Mouse (Mus musculus) brain, adult 2 months (tissue): ENCODE data around the gene Ifnab.
A peak's percentile ranks its signal among the peaks of the same experiment; 100 is the strongest.

Experiments
- DNase-seq: peaks from one replicate; pipeline ENCODE4 v3.0.0; 2011; ENCODE audit warnings: low read depth, low spot score

Ifnab gene

DNA sequence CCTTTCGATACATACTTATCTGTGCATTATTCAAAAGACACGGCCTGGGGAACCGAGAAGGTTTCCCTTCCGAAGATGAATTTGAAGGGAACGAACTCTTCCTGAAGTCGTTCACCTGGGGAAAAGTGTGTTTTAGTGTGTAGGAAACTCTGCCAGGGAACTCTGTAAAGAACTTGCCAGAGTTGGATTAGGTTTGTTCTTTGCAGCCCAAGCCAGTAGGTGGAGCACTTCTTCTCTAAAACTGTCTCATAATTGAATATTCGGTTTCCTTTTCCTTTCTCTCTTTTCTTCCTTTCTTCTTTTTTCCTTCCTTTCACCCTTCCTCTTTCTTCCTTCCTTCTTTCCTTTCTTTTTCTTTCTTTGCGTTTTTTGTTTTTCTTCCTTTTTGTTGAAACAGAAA, 10.8 kb downstream of the Ifnab start:
- peak; percentile 58 for DNase-seq

DNA sequence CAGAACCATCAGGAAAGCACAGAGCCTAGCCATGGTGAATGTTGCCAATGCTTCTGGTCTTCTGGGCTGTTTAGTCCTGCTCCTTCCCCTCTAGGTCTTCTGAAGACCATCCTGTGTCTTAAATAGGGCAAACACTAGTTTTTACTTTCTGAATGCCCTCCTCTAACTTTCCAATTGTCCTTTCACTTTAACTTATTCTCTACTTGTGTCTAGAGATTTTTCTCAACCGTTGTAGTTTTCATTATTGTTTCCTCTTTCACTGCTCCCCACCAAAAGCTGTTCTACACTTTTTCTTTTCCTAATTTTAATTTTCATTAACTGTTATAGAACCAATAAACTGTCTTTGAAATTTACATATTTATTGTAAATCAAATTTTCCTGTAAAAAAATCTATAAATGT, 14.3 kb downstream of the Ifnab start, which contains the start of gene Ifna16:
TSS of gene Ifna16 (minus strand) at position 101 of the 400 bp plus-strand sequence.
- DNase-seq, result no peak

DNA sequence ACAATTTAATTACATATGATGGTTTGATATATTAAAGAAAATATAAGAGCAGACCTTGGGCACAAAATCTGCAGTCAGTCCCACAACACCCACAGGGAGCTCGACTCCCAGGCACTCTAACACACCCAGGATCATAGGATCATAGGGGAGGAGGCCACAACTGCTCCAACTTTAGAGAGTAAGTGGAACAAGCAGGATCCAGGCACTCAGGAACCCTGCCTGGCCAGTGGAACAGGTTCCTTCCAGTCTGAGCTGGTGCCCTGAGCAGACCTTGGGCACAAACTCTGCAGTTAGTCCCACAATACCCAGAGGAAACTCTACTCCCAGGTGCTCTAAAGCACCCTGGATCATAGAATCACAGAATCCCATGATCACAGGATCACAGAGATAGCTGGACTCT, 35.7 kb downstream of the Ifnab start:
- DNase-seq, result no peak

DNA sequence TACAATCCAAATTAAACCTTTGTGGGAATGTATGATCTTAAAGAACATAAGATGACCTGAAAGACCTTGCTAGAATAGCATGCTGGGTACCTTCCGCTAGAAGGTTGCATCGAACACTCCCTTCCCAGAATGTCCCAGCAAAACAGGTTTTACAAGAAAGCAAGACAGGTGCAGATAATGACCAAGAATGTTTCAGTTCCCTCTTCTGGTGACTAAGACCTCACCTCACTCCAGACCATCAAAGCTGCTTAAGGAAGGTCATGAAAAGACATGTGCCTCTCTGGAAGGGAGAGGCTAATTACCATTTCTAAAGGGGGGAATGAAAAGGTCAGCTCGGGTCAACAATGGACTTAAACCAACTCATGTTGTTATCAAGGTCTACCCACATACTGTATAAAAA, 37.5 kb downstream of the Ifnab start:
- no peak for DNase-seq

DNA sequence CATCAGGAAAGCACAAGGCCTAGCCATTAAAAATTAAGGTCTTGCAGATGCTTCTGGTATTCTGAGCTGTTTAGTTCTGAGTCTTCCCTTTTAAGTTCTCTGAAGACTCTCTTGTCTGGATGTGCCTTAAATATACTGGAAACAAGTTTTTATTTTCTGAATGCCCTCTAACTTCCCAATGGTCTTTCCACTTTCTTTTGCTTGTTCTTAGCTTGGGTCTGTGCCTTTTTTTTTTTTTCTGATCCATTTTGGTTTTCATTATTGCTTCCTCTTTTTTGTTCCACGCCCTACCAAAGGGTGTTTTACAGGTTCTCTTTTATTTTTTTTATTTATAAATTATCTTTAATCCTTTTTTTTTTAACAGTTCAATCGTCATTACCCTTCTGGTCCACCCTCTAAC, 46.8 kb downstream of the Ifnab start, which contains the start of gene Ifna13:
TSS of gene Ifna13 (minus strand) at position 101 of the 400 bp plus-strand sequence.
- no peak for DNase-seq

DNA sequence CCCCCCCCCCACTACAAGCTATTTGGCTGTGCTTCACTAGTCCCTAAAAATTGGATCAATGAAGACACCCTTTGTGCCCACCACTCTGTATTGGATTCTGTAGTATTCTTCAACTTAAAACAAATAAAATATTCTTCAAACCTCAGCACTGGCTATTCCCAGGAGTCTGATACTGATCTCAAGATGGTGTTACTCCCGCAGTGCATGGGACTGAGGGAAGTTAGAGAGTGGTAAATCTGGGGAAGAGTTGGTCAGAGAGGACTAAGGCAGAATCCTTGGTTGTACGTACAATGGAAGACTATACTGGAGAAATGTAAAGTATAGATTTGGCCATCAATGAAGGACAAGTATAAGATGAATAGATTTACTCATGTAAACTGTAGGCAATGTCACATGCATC, 48.6 kb downstream of the Ifnab start:
- DNase-seq, result no peak

DNA sequence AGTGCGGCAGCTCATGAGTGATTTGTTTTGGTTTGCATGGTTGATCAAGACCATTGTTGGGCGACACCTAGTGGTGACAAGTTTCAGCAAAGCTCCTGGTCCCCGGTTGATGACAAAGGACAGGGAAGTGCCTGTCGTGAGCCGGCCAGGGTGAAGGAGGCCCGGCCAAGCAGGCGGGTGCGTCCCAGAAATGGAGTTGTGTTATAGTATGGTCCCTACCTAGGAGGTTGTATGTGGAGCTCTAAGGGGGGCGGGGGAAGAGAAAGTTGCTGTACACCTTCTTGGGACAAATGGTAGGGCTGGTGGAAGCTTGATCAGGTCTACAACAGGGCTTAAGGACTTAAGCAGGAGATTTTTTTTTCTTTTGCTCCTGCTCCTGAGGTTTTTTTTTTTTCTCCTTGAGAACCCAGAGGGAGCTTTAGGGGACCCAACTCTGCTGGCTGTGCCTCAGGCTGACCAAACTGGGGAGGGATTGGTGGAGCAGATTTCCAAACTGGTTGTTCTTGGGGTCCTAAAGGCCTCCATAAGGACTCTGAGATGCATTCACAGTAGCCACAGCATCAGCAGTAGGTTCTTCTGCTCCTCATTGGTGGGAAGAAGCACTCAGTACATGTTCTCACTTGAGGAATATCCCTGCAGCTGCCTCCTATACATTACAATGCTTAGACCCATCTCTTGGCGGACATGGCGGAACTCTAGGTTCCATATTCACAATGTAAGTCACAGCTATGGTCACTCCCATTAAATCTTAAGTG, 49.9 kb downstream of the Ifnab start:
- peak; percentile 100 for DNase-seq

DNA sequence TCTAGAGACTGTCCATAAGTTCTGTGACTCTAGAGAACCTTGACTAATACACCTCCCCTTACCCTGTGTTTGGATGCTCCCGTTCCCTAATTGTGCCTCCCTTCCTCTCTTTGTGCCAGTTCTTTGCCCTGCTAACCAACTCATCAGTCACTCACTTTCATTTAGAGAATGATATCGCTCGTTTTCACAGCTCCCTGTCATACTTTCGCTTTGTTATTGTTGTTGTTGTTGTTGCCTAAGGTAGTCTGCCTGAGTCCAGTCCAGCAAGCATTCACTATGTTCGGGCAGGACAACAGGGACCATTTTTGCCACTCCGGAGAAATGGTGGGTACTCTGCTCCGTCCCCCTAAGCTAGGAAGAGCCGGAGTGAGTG, 50.5 kb downstream of the Ifnab start:
- DNase-seq, result no peak
